Mouse (Mus musculus) left cerebral cortex, adult 18-20 months (tissue): ENCODE measurements around the gene Prok1. TPM values are rescaled to one million over a fixed set of nuclear protein-coding genes. Genes with fewer than 3 reads are reported as not detected.
A peak's percentile ranks its signal among the peaks of the same experiment; 100 is the strongest.

Experiments used
- DNase-seq, 2 experiments: peaks; one replicate each; pipeline ENCODE4 v3.0.0; 2021 to 2022; ENCODE audit warnings: low spot score in 2 of 2, mixed read lengths in 1 of 2
- total RNA-seq, 2 experiments: library from RNA; stranded (reverse); gene quantifications; 2 replicates each; pipeline ENCODE4 v1.2.3; 2021

Prok1 gene
- total RNA-seq, 2 experiments from 2014 or later, result 0.14 TPM; not detected in 1

- no peak for DNase-seq
Measured at GRCm38 (mm10) chr3:107238471-107238980, 981 bp downstream of the Prok1 start.

GRCm38 (mm10) chr3:107238051-107238450 lies 1.5 kb downstream of the Prok1 start:
- no peak for DNase-seq

GRCm38 (mm10) chr3:107233945-107234344 lies 5.6 kb downstream of the Prok1 start:
- DNase-seq, result no peak

- DNase-seq, result peak; percentile 91 to 92
Measured at GRCm38 (mm10) chr3:107233351-107233813, 6.1 kb downstream of the Prok1 start.

GRCm38 (mm10) chr3:107231202-107231601 lies 8.3 kb downstream of the Prok1 start:
- no peak for DNase-seq

GRCm38 (mm10) chr3:107230527-107230926 lies 9.0 kb downstream of the Prok1 start, which contains the start of gene A630076J17Rik:
A630076J17Rik (plus strand) TSS chr3:107230614.
- no peak for DNase-seq

GRCm38 (mm10) chr3:107229822-107230221 lies 9.7 kb downstream of the Prok1 start:
- DNase-seq, result no peak

GRCm38 (mm10) chr3:107229221-107229620 lies 10.3 kb downstream of the Prok1 start:
- no peak for DNase-seq

- DNase-seq, result no peak
Measured at GRCm38 (mm10) chr3:107225820-107226219, 13.7 kb downstream of the Prok1 start.

GRCm38 (mm10) chr3:107223230-107223629 lies 16.3 kb downstream of the Prok1 start:
- DNase-seq, result no peak

- no peak for DNase-seq
Measured at GRCm38 (mm10) chr3:107221608-107222007, 17.9 kb downstream of the Prok1 start, which contains the start of gene Cym. Cym (minus strand) TSS chr3:107221732.

GRCm38 (mm10) chr3:107218572-107218971 lies 20.9 kb downstream of the Prok1 start:
- peak; percentile 25 to 42 for DNase-seq

- no peak for DNase-seq
Measured at GRCm38 (mm10) chr3:107217101-107217480, 22.4 kb downstream of the Prok1 start.

- no peak for DNase-seq
Measured at GRCm38 (mm10) chr3:107216400-107217100, 23.0 kb downstream of the Prok1 start.

GRCm38 (mm10) chr3:107214606-107215005 lies 24.9 kb downstream of the Prok1 start:
- DNase-seq, result no peak

- DNase-seq, result no peak
Measured at GRCm38 (mm10) chr3:107207625-107208253, 31.8 kb downstream of the Prok1 start.

GRCm38 (mm10) chr3:107206490-107207150 lies 32.9 kb downstream of the Prok1 start:
- DNase-seq, result no peak

- DNase-seq, result peak; percentile 77 to 88
Measured at GRCm38 (mm10) chr3:107205994-107206393, 33.5 kb downstream of the Prok1 start.

GRCm38 (mm10) chr3:107205170-107205569 lies 34.3 kb downstream of the Prok1 start:
- DNase-seq, result no peak

- DNase-seq, result no peak
Measured at GRCm38 (mm10) chr3:107204413-107204812, 35.1 kb downstream of the Prok1 start.

GRCm38 (mm10) chr3:107201310-107202180 lies 38.0 kb downstream of the Prok1 start:
- no peak for DNase-seq
